Mouse (Mus musculus) heart, embryonic 16.5 days (tissue): ENCODE data around the gene Usp54. TPM values are rescaled to one million over a fixed set of nuclear protein-coding genes. Genes with fewer than 3 reads are reported as not detected.
A peak's percentile ranks its signal among the peaks of the same experiment; 100 is the strongest.

Experiments
- ATAC-seq: fragments of 200-750 bp; cut with Nextera tagmentation; replicated peaks from 2 replicates; pipeline ENCODE4 v1.8.0; 2017; ENCODE audit warnings: moderate number of reproducible peaks; ENCODE audit not compliant: insufficient read depth, low FRiP score; ENCODE audit errors: extremely low read depth
- H3K27ac ChIP-seq: fragments of 300-500 bp; sonication (generic); 2 replicates; pipeline ENCODE4 v1.5.1; 2014; ENCODE audit warnings: mild to moderate bottlenecking, low read length, control low read depth, moderate library complexity
- H3K27me3 ChIP-seq: fragments of 300-500 bp; sonication (generic); 2 replicates; pipeline ENCODE4 v1.6.1; 2014; ENCODE audit warnings: low read length, mixed read lengths; ENCODE audit not compliant: control insufficient read depth, insufficient read depth
- H3K36me3 ChIP-seq: fragments of 300-500 bp; sonication (generic); 2 replicates; pipeline ENCODE4 v1.6.1; 2014; ENCODE audit not compliant: control insufficient read depth, insufficient read depth
- H3K4me1 ChIP-seq: fragments of 300-500 bp; sonication (generic); 2 replicates; pipeline ENCODE4 v1.6.1; 2014; ENCODE audit warnings: low read length, mixed read lengths; ENCODE audit not compliant: control insufficient read depth, insufficient read depth
- H3K4me2 ChIP-seq: fragments of 300-500 bp; sonication (generic); 2 replicates; pipeline ENCODE4 v1.6.1; 2014; ENCODE audit warnings: low read depth, mild to moderate bottlenecking, control low read depth, low read length
- H3K4me3 ChIP-seq: fragments of 300-500 bp; sonication (generic); 2 replicates; pipeline ENCODE4 v1.5.1; 2014; ENCODE audit warnings: mild to moderate bottlenecking, control low read depth, low read length
- H3K9ac ChIP-seq: fragments of 300-500 bp; sonication (generic); 2 replicates; pipeline ENCODE4 v1.6.1; 2014; ENCODE audit warnings: low read length, control low read depth
- H3K9me3 ChIP-seq: fragments of 300-500 bp; sonication (generic); replicated peaks from 2 replicates; pipeline ENCODE4 v1.6.1; 2016; ENCODE audit warnings: low read length; ENCODE audit not compliant: control insufficient read depth
- WGBS: fragments of 180-500 bp; shearing (Covaris S2); extraction: QIAGEN DNeasy Blood & Tissue Kit; methylation state at CpG from one replicate; pipeline ENCODE4 v1.1.7; 2014; 5-methylcytosine and 5-hydroxymethylcytosine counted together
- polyA plus RNA-seq: library from polyadenylated mRNA; unstranded; fragments of >200 nt; fragmentation: Nextera tagmentation; extraction: Ambion mirVana; gene quantifications from 2 replicates; pipeline ENCODE4 v1.2.1, GENCODE M21; 2015

The Usp54 gene
- polyA plus RNA-seq, 1 experiment from 2014 or later: 3.8 TPM

DNA sequence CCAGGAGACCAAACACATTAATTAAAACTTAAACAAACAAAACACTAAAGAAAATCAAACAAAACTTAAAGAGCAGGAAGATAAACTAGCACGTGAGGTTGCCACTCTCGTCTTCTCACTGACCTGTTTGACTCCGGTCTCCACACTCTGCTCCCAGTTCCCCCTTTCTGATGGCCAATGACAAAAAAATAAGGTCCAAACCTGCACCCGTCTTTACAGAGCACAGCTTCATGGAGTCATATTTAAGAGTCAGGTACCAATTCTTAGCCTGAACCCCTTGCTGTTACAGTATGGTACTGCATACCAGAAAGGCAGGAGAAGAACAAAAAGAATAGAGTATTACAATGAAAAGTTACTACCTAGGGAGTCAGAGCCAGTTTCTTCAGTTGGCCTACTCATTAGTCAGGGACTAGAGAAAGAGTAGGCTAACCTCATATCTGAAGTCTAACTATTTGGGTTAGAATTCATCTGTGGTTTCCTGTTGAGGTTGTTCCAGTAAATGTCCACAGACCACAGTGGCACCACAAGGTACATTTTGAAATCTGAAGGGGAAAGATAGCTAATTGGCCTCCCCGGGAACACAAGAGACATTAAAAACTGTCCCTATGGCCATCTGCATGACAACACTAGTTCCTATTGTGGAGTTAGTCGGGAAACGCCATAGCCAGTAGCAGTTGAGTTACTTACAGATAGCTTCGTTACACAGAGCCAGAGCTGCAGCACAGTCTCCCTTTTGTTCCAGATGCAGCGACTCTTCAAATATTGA, 75.4 kb downstream of the Usp54 start:
- H3K4me3 ChIP-seq: no peak overlapping the region
- no peak for ATAC-seq
- H3K27ac ChIP-seq: no peak overlapping the region
- no peak overlapping the region for H3K4me2 ChIP-seq
- H3K9me3 ChIP-seq: no peaks in the 10 kb centered on the region
- no peaks in the 10 kb centered on the region for H3K27me3 ChIP-seq
- peaks cover 21% of the 10 kb centered on the region for H3K36me3 ChIP-seq
- H3K9ac ChIP-seq: no peak overlapping the region
- 69% methylated on average over 9 of the region's 9 CpGs for WGBS
- no peaks in the 10 kb centered on the region for H3K4me1 ChIP-seq

DNA sequence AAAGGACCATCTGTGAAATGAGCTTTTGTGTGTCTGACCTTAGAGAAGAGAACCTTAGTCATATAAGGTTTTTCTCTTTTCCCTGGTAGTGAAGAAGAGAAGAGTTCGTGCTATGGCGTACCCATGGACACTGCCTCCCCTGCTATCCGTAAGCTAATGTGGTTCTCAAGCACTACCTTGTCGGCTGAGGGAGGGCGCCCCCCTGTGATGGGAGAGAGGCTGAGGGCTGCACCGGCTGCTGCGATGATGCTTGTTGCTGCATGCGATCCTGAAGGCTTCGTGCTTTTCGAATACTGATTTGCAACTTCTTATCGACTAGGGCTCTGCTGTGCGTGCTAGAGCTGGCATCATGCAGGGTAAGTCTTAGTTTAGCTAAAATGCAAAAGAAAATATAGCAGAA, 76.2 kb downstream of the Usp54 start:
- Histone ChIP-seq H3K4me3 (no peak overlapping the region), H3K9ac (no peak overlapping the region), H3K27ac (no peak overlapping the region), H3K4me1 (no peaks in the 10 kb centered on the region), H3K4me2 (no peak overlapping the region), H3K27me3 (no peaks in the 10 kb centered on the region), H3K36me3 (peaks cover 19% of the 10 kb centered on the region), H3K9me3 (no peaks in the 10 kb centered on the region)
- WGBS: 76% methylated on average over 12 of the region's 12 CpGs
- ATAC-seq: no peak

DNA sequence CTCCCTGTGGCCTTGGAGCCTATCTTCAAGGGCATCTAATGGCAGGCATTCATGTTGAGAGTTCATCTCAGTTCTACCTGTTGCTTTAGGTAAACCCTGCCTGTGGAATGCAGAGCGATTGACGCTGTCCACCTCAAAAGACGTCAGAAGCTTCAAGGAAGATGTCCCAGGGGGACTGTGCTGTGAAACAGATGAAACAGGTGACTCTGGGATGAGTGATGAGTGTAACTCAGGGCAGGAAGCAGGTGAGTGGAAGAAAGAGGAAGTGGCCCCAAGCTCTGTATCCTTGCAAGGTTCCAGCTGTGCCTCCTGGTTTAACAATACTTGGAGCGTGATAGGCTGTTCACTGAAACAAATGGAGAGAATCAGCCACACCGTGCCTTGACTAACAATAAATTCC, 79.0 kb downstream of the Usp54 start:
- Histone ChIP-seq H3K27ac (no peak overlapping the region), H3K9me3 (peaks cover 4% of the 10 kb centered on the region), H3K9ac (no peak overlapping the region), H3K4me1 (no peaks in the 10 kb centered on the region), H3K4me2 (no peak overlapping the region), H3K36me3 (peaks cover 28% of the 10 kb centered on the region), H3K4me3 (no peak overlapping the region), H3K27me3 (no peaks in the 10 kb centered on the region)
- no peak for ATAC-seq
- 82% methylated on average over 5 of the region's 5 CpGs for WGBS

DNA sequence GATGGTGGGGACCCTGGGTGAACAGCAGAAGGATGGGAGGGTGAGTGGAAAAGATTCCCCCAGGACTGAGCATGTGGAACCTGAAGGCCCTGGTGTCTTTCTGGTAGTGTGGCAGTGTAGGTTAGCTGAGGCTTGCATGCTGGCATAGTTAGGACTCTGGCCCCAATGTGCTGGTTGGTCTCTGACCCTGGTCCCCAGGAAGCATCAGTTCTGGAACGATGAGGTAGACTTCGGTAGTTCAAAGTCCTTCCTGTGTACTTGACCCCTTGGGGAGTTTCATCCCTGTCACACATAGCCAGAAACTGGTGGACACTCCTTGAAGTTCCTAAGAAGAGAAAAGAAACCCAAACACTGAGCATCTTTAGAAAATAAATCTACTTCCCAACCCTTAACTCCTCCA, 90.7 kb downstream of the Usp54 start:
- Histone ChIP-seq H3K4me2 (no peak overlapping the region), H3K27me3 (no peaks in the 10 kb centered on the region), H3K4me1 (peaks cover 5% of the 10 kb centered on the region; the same call in 1 of the 2 replicates), H3K9ac (no peak overlapping the region), H3K9me3 (no peaks in the 10 kb centered on the region), H3K36me3 (peaks cover 11% of the 10 kb centered on the region), H3K27ac (no peak overlapping the region), H3K4me3 (no peak overlapping the region)
- WGBS: 85% methylated on average over 2 of the region's 2 CpGs
- no peak for ATAC-seq

DNA sequence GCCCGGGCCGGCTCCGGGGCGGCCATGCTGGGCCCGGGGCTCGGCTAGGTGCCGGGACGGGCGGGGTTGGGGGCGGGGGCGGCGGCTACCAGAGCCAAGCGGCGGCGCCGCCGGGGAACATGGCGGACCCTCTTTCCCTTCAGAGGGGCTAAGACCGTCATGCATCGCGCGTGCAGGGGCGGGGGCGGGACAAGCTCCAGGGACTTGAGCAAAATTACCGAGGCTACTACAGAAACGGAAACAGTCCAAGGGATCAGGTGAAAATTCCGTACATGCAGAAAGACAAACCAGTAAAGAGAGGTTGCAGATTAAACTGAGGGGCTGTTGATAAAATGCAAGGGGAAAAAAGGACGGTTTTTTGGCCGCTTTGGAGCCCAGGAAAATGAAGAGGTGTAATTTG, 94.4 kb downstream of the Usp54 start, which contains the start of gene Ppp3cb:
Ppp3cb (minus strand) TSS at position 159 of the 400 bp plus-strand sequence.
- Histone ChIP-seq H3K9ac (peak within 1 kb of the TSS; percentile 83), H3K27ac (peak within 1 kb of the TSS; percentile 97), H3K9me3 (no peaks in the 10 kb centered on the region), H3K27me3 (no peaks in the 10 kb centered on the region), H3K36me3 (peaks cover 9% of the 10 kb centered on the region), H3K4me2 (peak within 1 kb of the TSS; percentile 71), H3K4me3 (peak within 1 kb of the TSS; percentile 70), H3K4me1 (peaks cover 13% of the 10 kb centered on the region)
- ATAC-seq: peak; percentile 91
- WGBS: 2% methylated on average over 24 of the region's 29 CpGs

DNA sequence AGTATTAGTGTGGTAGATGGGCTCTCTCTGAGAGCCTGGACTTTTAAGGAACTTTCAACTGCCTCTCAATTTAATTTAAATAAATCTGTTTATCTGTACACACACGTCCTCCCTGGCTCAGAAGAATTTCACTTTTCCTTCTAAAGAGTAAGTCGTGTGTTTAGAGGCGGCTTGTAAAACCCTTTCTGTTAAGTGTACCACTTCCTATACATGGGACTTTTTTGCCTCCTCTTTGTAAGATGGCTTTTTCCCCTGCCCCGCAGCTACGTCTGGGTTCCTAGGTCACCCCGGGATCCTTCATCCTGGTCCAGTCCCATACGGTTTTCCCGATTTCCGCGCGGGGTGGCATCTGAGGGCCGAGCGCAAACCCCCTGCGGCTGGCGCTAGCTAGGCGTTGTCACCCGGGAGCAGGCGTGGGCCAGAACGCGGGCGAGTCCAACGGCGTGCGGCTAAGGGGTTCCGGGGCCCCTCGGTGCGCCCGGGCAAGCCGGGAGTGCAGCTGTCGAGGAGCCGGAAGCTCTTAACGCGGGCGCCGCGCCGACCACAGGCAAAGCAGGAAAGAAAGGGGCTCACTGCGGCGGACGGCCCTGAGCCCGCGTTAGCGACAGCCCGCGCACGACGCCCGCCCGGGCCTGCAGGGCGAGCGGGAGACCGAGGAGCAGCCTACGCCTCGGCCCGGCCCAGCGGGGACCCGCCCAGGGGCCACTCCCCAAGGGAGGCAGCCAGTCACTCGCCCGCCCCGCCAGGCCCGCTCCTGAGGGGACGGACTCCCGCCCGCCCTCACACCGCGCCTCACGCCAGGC, 95.1 kb downstream of the Usp54 start:
- peaks cover 13% of the 10 kb centered on the region for H3K4me1 ChIP-seq
- H3K27me3 ChIP-seq: no peaks in the 10 kb centered on the region
- H3K9ac ChIP-seq: peak overlapping the region; percentile 83
- peak overlapping the region; percentile 70 for H3K4me3 ChIP-seq
- H3K36me3 ChIP-seq: peaks cover 7% of the 10 kb centered on the region
- no peaks in the 10 kb centered on the region for H3K9me3 ChIP-seq
- peak overlapping the region; percentile 97 for H3K27ac ChIP-seq
- H3K4me2 ChIP-seq: peak overlapping the region; percentile 71
- peak; percentile 98 for ATAC-seq
- WGBS: 0% methylated on average over 61 of the region's 67 CpGs

DNA sequence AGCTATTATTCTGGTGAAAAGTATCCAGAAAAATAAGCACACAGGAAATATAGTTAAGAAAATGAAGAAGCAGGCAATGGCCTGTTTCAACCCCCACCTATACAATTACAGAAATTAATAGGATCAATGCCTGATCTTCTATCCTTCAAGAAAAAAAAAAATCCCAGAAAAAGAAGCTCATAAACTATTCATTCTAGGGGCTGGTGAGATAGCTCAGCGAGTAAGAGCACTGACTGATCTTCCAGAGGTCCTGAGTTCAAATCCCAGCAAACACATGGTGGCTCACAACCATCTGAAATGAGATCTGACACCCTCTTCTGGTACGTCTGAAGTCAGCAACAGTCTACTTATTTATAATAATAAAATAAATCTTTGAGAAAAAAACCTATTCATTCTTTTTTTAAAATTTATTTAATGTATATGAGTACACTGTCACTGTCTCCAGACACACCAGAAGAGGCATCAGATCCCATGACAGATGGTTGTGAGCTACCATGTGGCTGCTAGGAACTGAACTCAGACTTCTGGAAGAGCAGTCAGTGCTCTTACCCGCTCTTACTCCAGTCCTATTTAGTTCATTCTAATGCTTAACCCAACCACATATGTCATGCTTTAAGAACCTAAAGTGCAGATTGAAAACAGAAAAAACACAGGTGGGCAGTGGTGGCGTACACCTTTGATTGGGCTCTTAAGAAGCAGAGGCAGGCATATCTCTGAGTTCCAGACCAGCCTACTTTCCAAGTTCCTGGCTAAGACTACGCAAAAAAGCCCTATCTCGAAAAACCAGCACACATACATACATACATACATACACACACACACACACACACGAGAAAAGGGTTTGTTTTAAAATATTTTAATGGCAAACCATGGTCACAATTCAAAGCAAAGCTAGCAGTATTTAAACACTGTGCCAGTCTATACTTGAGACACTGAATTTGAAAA, 96.1 kb downstream of the Usp54 start:
- Histone ChIP-seq H3K9ac (peak overlapping the region; percentile 83), H3K27me3 (no peaks in the 10 kb centered on the region), H3K4me1 (peaks cover 13% of the 10 kb centered on the region), H3K4me3 (peak overlapping the region; percentile 38), H3K9me3 (no peaks in the 10 kb centered on the region), H3K27ac (no peak overlapping the region), H3K4me2 (peak overlapping the region; percentile 71), H3K36me3 (peaks cover 2% of the 10 kb centered on the region)
- ATAC-seq: no peak
- WGBS: 62% methylated on average over 7 of the region's 7 CpGs

DNA sequence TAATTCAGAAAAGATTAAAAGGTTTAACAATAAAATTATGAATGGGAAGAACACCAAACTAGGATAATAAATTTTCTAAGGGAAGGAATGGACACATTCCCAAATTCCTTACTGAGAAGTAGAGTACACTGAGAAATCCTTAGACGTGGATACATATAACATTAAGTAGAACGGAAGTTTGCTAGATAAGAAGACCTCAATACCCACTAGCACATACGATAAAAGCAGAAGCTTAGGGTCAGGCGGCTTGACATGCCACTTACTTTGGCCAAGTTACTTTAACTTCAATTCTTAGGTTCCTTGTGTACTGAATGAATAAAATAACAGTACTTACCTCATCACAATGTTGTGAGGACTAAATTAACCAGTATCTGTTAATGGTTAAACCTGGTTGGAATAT, 111.2 kb downstream of the Usp54 start:
- WGBS: 78% methylated on average over 4 of the region's 4 CpGs
- ATAC-seq: no peak

More for the DNA sequence above, 111.2 kb downstream of the Usp54 start:
- H3K36me3 ChIP-seq: no peaks in the 10 kb centered on the region
- no peak overlapping the region for H3K27ac ChIP-seq
- H3K9me3 ChIP-seq: no peaks in the 10 kb centered on the region
- H3K4me1 ChIP-seq: no peaks in the 10 kb centered on the region
- H3K27me3 ChIP-seq: no peaks in the 10 kb centered on the region
- H3K4me3 ChIP-seq: no peak overlapping the region
- no peak overlapping the region for H3K4me2 ChIP-seq
- no peak overlapping the region for H3K9ac ChIP-seq
